Mouse (Mus musculus): ENCODE measurements around the gene Agap1.

Agap1 gene

GRCm38 (mm10) chr1:89510731-89511130 lies 56.1 kb downstream of the Agap1 start:
- no peak for DNase-seq

GRCm38 (mm10) chr1:89513616-89514283 lies 59.1 kb downstream of the Agap1 start:
- no peak for DNase-seq

- DNase-seq, result no peak
These were observed 61.4 kb downstream of the Agap1 start for GRCm38 (mm10) chr1:89515808-89516560.

GRCm38 (mm10) chr1:89517817-89518216 lies 63.2 kb downstream of the Agap1 start:
- DNase-seq, result no peak

- DNase-seq, result no peak
These were observed 65.5 kb downstream of the Agap1 start for GRCm38 (mm10) chr1:89519914-89520643.

GRCm38 (mm10) chr1:89521406-89521805 lies 66.8 kb downstream of the Agap1 start:
- no peak for DNase-seq

GRCm38 (mm10) chr1:89521935-89522535 lies 67.4 kb downstream of the Agap1 start:
- DNase-seq, result no peak

- DNase-seq, result peak; percentile 96
These were observed 69.8 kb downstream of the Agap1 start for GRCm38 (mm10) chr1:89524369-89524768.

GRCm38 (mm10) chr1:89524998-89525397 lies 70.4 kb downstream of the Agap1 start:
- DNase-seq, result peak; percentile 64

- DNase-seq, result peak; percentile 99
These were observed 71.2 kb downstream of the Agap1 start for GRCm38 (mm10) chr1:89525825-89526224.

- DNase-seq, result no peak
These were observed 74.2 kb downstream of the Agap1 start for GRCm38 (mm10) chr1:89528671-89529276.

GRCm38 (mm10) chr1:89533702-89534101 lies 79.1 kb downstream of the Agap1 start:
- no peak for DNase-seq

- DNase-seq, result no peak
These were observed 80.6 kb downstream of the Agap1 start for GRCm38 (mm10) chr1:89535206-89535605.

- no peak for DNase-seq
These were observed 83.7 kb downstream of the Agap1 start for GRCm38 (mm10) chr1:89538163-89538946.

- DNase-seq, result no peak
These were observed 84.5 kb downstream of the Agap1 start for GRCm38 (mm10) chr1:89539127-89539526.

GRCm38 (mm10) chr1:89541151-89541550 lies 86.5 kb downstream of the Agap1 start:
- DNase-seq, result no peak

- no peak for DNase-seq
These were observed 87.9 kb downstream of the Agap1 start for GRCm38 (mm10) chr1:89542464-89542863.

- DNase-seq, result no peak
These were observed 88.7 kb downstream of the Agap1 start for GRCm38 (mm10) chr1:89543312-89543711.

- DNase-seq, result no peak
These were observed 89.5 kb downstream of the Agap1 start for GRCm38 (mm10) chr1:89544094-89544493.

GRCm38 (mm10) chr1:89545099-89545498 lies 90.5 kb downstream of the Agap1 start:
- no peak for DNase-seq

GRCm38 (mm10) chr1:89547525-89548504 lies 93.2 kb downstream of the Agap1 start:
- no peak for DNase-seq

All from cerebellum, adult 9-10 months (tissue).